Mouse (Mus musculus): Measurements from ENCODE around the gene Olfr1275. TPM values are rescaled to one million over a fixed set of nuclear protein-coding genes. Genes with fewer than 3 reads are reported as not detected.

Gene Olfr1275
- total RNA-seq (2021): not detected in 2 replicates
- long read RNA-seq, experiment 1: 0 reads
- long read RNA-seq, experiment 2: 0 reads

GRCm38 (mm10) chr2:111235186-111235585 lies at the start of gene Olfr1275:
TSS of gene Olfr1275 (minus strand) at chr2:111235286.
- no peak for DNase-seq

- no peak for DNase-seq
Measured at GRCm38 (mm10) chr2:111274006-111274405, 38.9 kb upstream of the Olfr1275 start, which contains the start of gene Olfr1277. TSS of gene Olfr1277 (minus strand) at chr2:111274106.

- no peak for DNase-seq
Measured at GRCm38 (mm10) chr2:111254216-111254615, 19.1 kb upstream of the Olfr1275 start, which contains the start of gene Olfr1276. TSS of gene Olfr1276 (plus strand) at chr2:111254516.

- no peak for DNase-seq
Measured at GRCm38 (mm10) chr2:111229502-111229901, 5.6 kb downstream of the Olfr1275 start, which contains the start of gene 4930430A15Rik. TSS of gene 4930430A15Rik (minus strand) at chr2:111229602.

GRCm38 (mm10) chr2:111182068-111182467 lies 53.0 kb downstream of the Olfr1275 start:
- no peak for DNase-seq

Other genes with a start within 250 kb of the Olfr1275 start
- not detected in 2 replicates for gene Gm13941, start 129.3 kb downstream of the Olfr1275 start, total RNA-seq (2021)
- not detected in 2 replicates for gene Gm15130, start 82.3 kb downstream of the Olfr1275 start, total RNA-seq (2021)
- gene 4930430A15Rik, start 5.7 kb downstream of the Olfr1275 start, total RNA-seq (2021): not detected in 2 replicates
- not detected in 2 replicates for gene Olfr1276, start 19.2 kb upstream of the Olfr1275 start, total RNA-seq (2021)
- gene Olfr1277, start 38.8 kb upstream of the Olfr1275 start, total RNA-seq (2021): not detected in 2 replicates
- not detected in 2 replicates for gene Olfr1278, start 54.9 kb upstream of the Olfr1275 start, total RNA-seq (2021)
- gene Olfr1279, start 65.3 kb upstream of the Olfr1275 start, total RNA-seq (2021): not detected in 2 replicates
- not detected in 2 replicates for gene Olfr1280, start 78.7 kb upstream of the Olfr1275 start, total RNA-seq (2021)
- gene Olfr1281, start 91.2 kb upstream of the Olfr1275 start, total RNA-seq (2021): not detected in 2 replicates
- not detected in 2 replicates for gene Olfr1282, start 100.8 kb upstream of the Olfr1275 start, total RNA-seq (2021)
- not detected in 2 replicates for gene Olfr1283, start 131.5 kb upstream of the Olfr1275 start, total RNA-seq (2021)
- gene Olfr1284, start 140.2 kb upstream of the Olfr1275 start, total RNA-seq (2021): not detected in 2 replicates
- gene Olfr1286, start 187.8 kb upstream of the Olfr1275 start, total RNA-seq (2021): not detected in 2 replicates
- not detected in 2 replicates for gene Olfr1287, start 213.9 kb upstream of the Olfr1275 start, total RNA-seq (2021)
- not detected in 2 replicates for gene Olfr1288, start 238.8 kb upstream of the Olfr1275 start, total RNA-seq (2021)
- gene Olfr1289, start 245.5 kb upstream of the Olfr1275 start, total RNA-seq (2021): not detected in 2 replicates